Mouse (Mus musculus) heart, embryonic 16.5 days (tissue): ENCODE data around the gene BC028528. TPM values are rescaled to one million over a fixed set of nuclear protein-coding genes. Genes with fewer than 3 reads are reported as not detected.
"Not testable (repeated sequence)": the region's sequence is repeated elsewhere in the genome, so short reads cannot be mapped to it uniquely, and the experiment has no call there.

Source experiments
- ATAC-seq: fragments of 200-750 bp; cut with Nextera tagmentation; replicated peaks from 2 replicates; pipeline ENCODE4 v1.8.0; 2017; ENCODE audit warnings: moderate number of reproducible peaks; ENCODE audit not compliant: insufficient read depth, low FRiP score; ENCODE audit errors: extremely low read depth
- H3K27ac ChIP-seq: fragments of 300-500 bp; sonication (generic); 2 replicates; pipeline ENCODE4 v1.5.1; 2014; ENCODE audit warnings: mild to moderate bottlenecking, low read length, control low read depth, moderate library complexity
- H3K27me3 ChIP-seq: fragments of 300-500 bp; sonication (generic); 2 replicates; pipeline ENCODE4 v1.6.1; 2014; ENCODE audit warnings: low read length, mixed read lengths; ENCODE audit not compliant: control insufficient read depth, insufficient read depth
- H3K36me3 ChIP-seq: fragments of 300-500 bp; sonication (generic); 2 replicates; pipeline ENCODE4 v1.6.1; 2014; ENCODE audit not compliant: control insufficient read depth, insufficient read depth
- H3K4me1 ChIP-seq: fragments of 300-500 bp; sonication (generic); 2 replicates; pipeline ENCODE4 v1.6.1; 2014; ENCODE audit warnings: low read length, mixed read lengths; ENCODE audit not compliant: control insufficient read depth, insufficient read depth
- H3K4me2 ChIP-seq: fragments of 300-500 bp; sonication (generic); 2 replicates; pipeline ENCODE4 v1.6.1; 2014; ENCODE audit warnings: low read depth, mild to moderate bottlenecking, control low read depth, low read length
- H3K4me3 ChIP-seq: fragments of 300-500 bp; sonication (generic); 2 replicates; pipeline ENCODE4 v1.5.1; 2014; ENCODE audit warnings: mild to moderate bottlenecking, control low read depth, low read length
- H3K9ac ChIP-seq: fragments of 300-500 bp; sonication (generic); 2 replicates; pipeline ENCODE4 v1.6.1; 2014; ENCODE audit warnings: low read length, control low read depth
- H3K9me3 ChIP-seq: fragments of 300-500 bp; sonication (generic); replicated peaks from 2 replicates; pipeline ENCODE4 v1.6.1; 2016; ENCODE audit warnings: low read length; ENCODE audit not compliant: control insufficient read depth
- WGBS: fragments of 180-500 bp; shearing (Covaris S2); extraction: QIAGEN DNeasy Blood & Tissue Kit; methylation state at CpG from one replicate; pipeline ENCODE4 v1.1.7; 2014; 5-methylcytosine and 5-hydroxymethylcytosine counted together
- polyA plus RNA-seq: library from polyadenylated mRNA; unstranded; fragments of >200 nt; fragmentation: Nextera tagmentation; extraction: Ambion mirVana; gene quantifications from 2 replicates; pipeline ENCODE4 v1.2.1, GENCODE M21; 2015

BC028528 gene
- polyA plus RNA-seq, 1 experiment from 2014 or later: 41.5 TPM

DNA sequence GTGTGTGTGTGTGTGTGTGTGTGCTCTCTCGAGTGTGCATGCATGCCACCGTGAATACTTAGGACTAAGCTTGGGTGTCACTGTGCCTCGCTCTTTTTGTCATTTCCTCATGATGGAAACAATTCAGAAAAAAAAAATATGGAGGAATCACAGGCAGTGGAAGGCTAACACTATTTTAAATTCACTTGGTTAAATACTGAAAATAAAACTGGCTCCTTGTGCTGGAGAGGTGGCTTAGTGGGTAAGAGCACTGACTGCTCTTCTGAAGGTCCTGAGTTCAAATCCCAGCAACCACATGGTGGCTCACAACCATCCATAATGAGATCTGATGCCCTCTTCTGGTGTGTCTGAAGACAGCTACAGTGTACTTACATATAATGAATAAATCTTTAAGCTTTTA is 33.5 kb downstream of the BC028528 start:
- H3K4me1 ChIP-seq, ATAC-seq, H3K4me3 ChIP-seq, H3K27me3 ChIP-seq, H3K36me3 ChIP-seq, H3K9ac ChIP-seq, H3K4me2 ChIP-seq, H3K27ac ChIP-seq, H3K9me3 ChIP-seq: not testable (repeated sequence)
- WGBS: 72% methylated on average over 3 of the region's 3 CpGs

DNA sequence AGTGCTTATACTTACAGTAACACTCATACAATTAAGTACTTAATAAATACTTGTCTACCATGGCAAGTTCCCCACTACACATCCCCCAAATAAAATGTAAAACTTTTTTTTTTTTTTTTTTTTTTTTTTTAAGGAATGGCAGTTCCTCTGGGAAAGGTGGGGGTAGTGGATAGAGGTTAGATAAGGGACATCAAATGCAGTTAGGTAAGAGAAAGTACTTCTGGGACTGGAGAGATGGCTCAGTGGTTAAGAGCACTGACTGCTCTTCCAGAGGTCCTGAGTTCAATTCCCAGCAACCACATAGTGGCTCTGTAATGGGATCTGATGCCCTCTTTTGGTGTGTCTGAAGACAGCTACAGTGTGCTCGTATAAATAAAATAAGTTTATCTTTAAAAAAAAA is 34.8 kb downstream of the BC028528 start:
- not testable (repeated sequence) for H3K27ac ChIP-seq, H3K9ac ChIP-seq, ATAC-seq, H3K4me2 ChIP-seq, H3K4me3 ChIP-seq, H3K27me3 ChIP-seq, H3K9me3 ChIP-seq, H3K4me1 ChIP-seq
- 70% methylated on average over 1 of the region's 1 CpGs for WGBS
- H3K36me3 ChIP-seq: peaks cover 17% of the 10 kb centered on the region

DNA sequence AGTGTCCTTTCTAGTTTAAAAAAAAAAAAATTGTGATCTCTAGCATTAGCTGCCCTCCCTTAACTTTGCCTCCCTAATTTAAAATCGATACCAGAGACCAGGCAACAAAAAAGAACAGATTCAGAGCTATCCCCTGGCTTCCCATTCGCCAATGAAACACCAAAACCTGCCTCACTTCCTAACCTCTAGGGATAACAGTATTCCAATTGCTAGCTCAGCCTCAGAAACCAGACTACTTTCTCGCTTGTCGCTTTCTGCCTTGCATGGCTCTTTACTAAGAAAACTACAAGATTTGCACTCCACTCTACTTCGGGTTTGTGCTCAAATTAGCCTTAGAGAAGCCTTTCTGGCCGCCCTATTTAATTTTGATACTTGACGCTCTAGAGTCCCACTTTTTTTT is 35.7 kb downstream of the BC028528 start:
- H3K36me3 ChIP-seq: peaks cover 18% of the 10 kb centered on the region
- peak overlapping the region; percentile 91 for H3K9ac ChIP-seq
- peak overlapping the region; percentile 64 for H3K4me2 ChIP-seq
- H3K9me3 ChIP-seq: no peaks in the 10 kb centered on the region
- WGBS: 21% methylated on average over 7 of the region's 7 CpGs
- no peak for ATAC-seq
- H3K4me1 ChIP-seq: peaks cover 10% of the 10 kb centered on the region
- H3K27ac ChIP-seq: peak overlapping the region; percentile 73
- no peaks in the 10 kb centered on the region for H3K27me3 ChIP-seq
- H3K4me3 ChIP-seq: peak overlapping the region; percentile 95

GRCm38 (mm10) chr3:95855502-95856089 is 36.2 kb downstream of the BC028528 start, which contains the start of gene Prpf3:
Prpf3 (minus strand) TSS chr3:95855885.
- Histone ChIP-seq H3K9ac (peak within 1 kb of the TSS; percentile 91), H3K4me2 (peak within 1 kb of the TSS; percentile 64), H3K4me3 (peak within 1 kb of the TSS; percentile 95), H3K27ac (peak within 1 kb of the TSS; percentile 73), H3K36me3 (peaks cover 21% of the 10 kb centered on the region), H3K4me1 (peaks cover 14% of the 10 kb centered on the region), H3K27me3 (no peaks in the 10 kb centered on the region), H3K9me3 (no peaks in the 10 kb centered on the region)
- WGBS: under 1% methylated on average over 56 of the region's 56 CpGs
- peak; percentile 96 for ATAC-seq

DNA sequence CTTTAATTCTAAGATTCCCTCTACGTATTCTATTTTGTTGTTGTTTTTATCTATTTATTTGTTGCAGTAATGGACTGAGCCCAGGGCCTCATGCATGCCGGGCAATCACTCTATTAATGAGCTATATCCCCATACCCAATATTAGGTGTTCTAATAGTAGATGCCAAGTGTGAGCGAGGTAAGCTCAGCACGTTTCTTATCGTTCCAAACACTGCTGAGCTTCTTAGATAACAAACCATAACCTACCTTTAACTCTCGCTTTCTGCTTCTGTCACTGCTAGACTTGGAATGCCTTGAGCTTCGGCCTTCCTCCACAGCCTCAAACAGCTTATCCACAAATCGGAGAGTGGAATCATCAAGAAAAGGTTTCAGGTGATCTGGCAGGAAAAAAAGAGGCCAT is 40.5 kb downstream of the BC028528 start:
- H3K27ac ChIP-seq: peak overlapping the region; percentile 53; the same call in 1 of the 2 replicates
- peaks cover 53% of the 10 kb centered on the region for H3K36me3 ChIP-seq
- H3K9ac ChIP-seq: no peak overlapping the region
- H3K27me3 ChIP-seq: no peaks in the 10 kb centered on the region
- peaks cover 15% of the 10 kb centered on the region for H3K4me1 ChIP-seq
- H3K4me3 ChIP-seq: no peak overlapping the region
- H3K4me2 ChIP-seq: no peak overlapping the region
- no peaks in the 10 kb centered on the region for H3K9me3 ChIP-seq
- 84% methylated on average over 8 of the region's 8 CpGs for WGBS
- ATAC-seq: no peak

DNA sequence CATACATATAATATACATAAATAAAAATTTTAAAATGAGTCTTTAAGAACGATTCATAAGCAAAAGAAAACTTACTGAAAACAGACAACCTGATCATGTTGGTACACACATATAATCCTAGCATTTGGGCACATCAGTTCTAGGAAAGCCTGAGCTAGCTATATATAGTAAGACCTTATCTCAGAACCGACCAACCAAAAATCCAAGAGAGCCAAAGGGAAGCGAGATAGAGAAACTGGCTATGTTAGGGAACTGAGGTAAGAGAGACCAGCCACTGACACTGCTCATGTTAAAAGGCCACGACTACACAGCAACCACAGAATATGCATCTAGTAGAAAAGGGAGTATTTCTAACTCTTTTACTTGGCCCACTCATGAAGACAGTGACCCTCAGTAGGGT is 41.2 kb downstream of the BC028528 start:
- peaks cover 15% of the 10 kb centered on the region for H3K4me1 ChIP-seq
- no peaks in the 10 kb centered on the region for H3K27me3 ChIP-seq
- peak overlapping the region; percentile 74 for H3K27ac ChIP-seq
- WGBS: 39% methylated on average over 4 of the region's 4 CpGs
- ATAC-seq: no peak
- no peaks in the 10 kb centered on the region for H3K9me3 ChIP-seq
- peaks cover 59% of the 10 kb centered on the region for H3K36me3 ChIP-seq
- peak overlapping the region; percentile 29; the same call in 1 of the 2 replicates for H3K4me2 ChIP-seq
- no peak overlapping the region for H3K9ac ChIP-seq
- H3K4me3 ChIP-seq: no peak overlapping the region

- Histone ChIP-seq H3K27ac (no peak overlapping the region), H3K4me1 (no peaks in the 10 kb centered on the region), H3K9ac (no peak overlapping the region), H3K4me3 (no peak overlapping the region), H3K4me2 (no peak overlapping the region), H3K27me3 (no peaks in the 10 kb centered on the region), H3K9me3 (no peaks in the 10 kb centered on the region), H3K36me3 (peaks cover 57% of the 10 kb centered on the region)
- 94% methylated on average over 3 of the region's 3 CpGs for WGBS
- no peak for ATAC-seq
Observed at GRCm38 (mm10) chr3:95842503-95843214, 49.1 kb downstream of the BC028528 start.

DNA sequence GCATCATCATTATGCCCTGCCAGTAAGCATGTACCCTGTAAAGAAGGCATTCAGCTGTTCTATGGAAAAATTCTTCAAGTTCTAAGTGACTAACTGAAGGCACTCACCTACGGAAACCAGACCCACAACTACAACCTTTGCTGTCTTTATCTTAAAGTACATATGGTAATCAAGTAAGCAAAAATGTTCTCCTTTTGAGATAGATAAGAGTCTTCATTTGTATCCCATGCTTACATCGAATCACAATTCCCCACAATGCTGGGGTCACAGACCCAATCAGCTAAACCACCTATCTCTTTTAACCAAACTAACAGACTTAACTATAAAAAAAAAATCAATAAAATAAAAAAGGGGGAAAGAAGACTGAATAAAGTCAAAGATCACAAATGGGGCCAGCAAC is 52.6 kb downstream of the BC028528 start:
- H3K36me3 ChIP-seq: peaks cover 42% of the 10 kb centered on the region
- H3K27ac ChIP-seq: no peak overlapping the region
- no peak overlapping the region for H3K4me2 ChIP-seq
- H3K9me3 ChIP-seq: no peaks in the 10 kb centered on the region
- no peaks in the 10 kb centered on the region for H3K4me1 ChIP-seq
- no peak overlapping the region for H3K4me3 ChIP-seq
- no peak for ATAC-seq
- no peaks in the 10 kb centered on the region for H3K27me3 ChIP-seq
- no peak overlapping the region for H3K9ac ChIP-seq
- 86% methylated on average over 2 of the region's 2 CpGs for WGBS
